Mouse (Mus musculus): ENCODE measurements at regions not wholly inside any gene's neighbourhood (a gene's known extent, or its start where the extent isn't known, plus 50 kb on each side); places are given as distances from the start of the nearest gene placed in this dataset.

DNA sequence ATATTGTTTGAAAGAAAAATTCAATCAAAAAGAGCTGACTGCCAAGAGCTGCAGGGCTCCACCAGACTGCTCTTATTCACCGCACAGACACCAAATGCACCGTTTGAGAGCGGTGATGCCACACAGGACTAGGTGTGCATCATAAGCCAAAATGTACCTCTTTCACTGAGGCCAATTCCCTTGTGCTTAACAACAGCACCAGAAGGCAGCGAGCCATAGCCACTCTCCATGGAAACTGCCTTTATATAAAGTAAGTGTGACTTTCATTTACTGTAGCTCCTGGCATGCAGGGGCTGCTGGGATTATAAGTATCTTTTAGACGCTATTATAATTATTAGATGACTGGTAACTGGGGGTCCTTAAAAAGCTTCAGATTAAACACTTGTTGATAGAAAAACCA is 154.5 kb downstream of the Rap2a start:
- H3K27ac ChIP-seq (replicated peaks in 1 of 2; ENCODE audit: control insufficient read depth in 1 of 2, insufficient read depth in 1 of 2, low read depth in 2 of 2, low read length in 2 of 2) = no peak overlapping the region
- no peaks in the 10 kb centered on the region for H3K27me3 ChIP-seq (ENCODE audit: control insufficient read depth, insufficient read depth, low read length)
- no peaks in the 10 kb centered on the region for H3K36me3 ChIP-seq (ENCODE audit: control insufficient read depth, insufficient read depth, low read length)
- H3K9me3 ChIP-seq (ENCODE audit: control insufficient read depth, low read length) = no peaks in the 10 kb centered on the region
- no peak overlapping the region for H3K4me2 ChIP-seq (ENCODE audit: low read length)
- H3K4me1 ChIP-seq (ENCODE audit: control insufficient read depth in 2 of 2, insufficient read depth in 2 of 2, low read length in 2 of 2) = peaks cover 5 to 7% of the 10 kb centered on the region in 2 experiments; a peak in 3 of 4 replicates
- H3K9ac ChIP-seq (ENCODE audit: low read length) = no peak overlapping the region
- WGBS = 92% methylated on average over 5 of the region's 5 CpGs
- ATAC-seq (ENCODE audit: insufficient number of reproducible peaks, insufficient read depth, low FRiP score, low read depth) = no peak
- no peak overlapping the region for H3K4me3 ChIP-seq (ENCODE audit: control insufficient read depth in 1 of 2, insufficient read depth in 1 of 2, low read depth in 1 of 2, low read length in 2 of 2)

DNA sequence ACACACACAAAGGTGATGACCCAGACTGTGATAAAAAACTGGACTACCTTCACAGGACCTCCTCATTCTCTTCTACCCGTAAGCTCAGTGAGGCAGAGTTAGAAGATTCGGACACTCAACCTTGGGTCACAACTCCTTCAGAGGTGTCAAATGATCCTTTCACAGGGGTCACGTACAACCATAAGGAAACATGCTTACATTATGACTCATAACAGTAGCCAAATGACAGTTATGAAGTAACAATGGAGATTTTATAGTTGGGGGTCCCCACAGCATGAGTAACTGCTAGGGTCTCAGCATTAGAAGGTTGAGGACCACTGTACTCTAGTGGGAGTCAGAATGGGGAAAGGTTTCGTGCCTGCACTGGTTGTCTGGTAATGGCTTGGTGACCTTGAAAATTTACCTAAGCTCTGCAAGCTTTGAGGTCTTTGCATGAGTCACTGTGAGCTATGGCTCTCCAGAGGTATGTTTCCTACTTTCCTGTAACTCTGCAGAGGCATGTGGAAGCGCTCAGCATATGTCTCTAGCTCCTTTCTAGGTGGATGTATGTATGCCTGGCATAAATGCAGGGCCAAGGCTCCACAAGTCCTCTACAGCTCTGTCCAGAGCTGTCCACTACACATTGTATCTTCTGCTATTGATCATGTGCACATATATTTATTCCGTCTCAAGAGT is 158.6 kb downstream of the Rap2a start:
- H3K27me3 ChIP-seq (ENCODE audit: control insufficient read depth, insufficient read depth, low read length) = no peaks in the 10 kb centered on the region
- no peaks in the 10 kb centered on the region for H3K9me3 ChIP-seq (ENCODE audit: control insufficient read depth, low read length)
- H3K36me3 ChIP-seq (ENCODE audit: control insufficient read depth, insufficient read depth, low read length) = no peaks in the 10 kb centered on the region
- no peak overlapping the region for H3K4me3 ChIP-seq (ENCODE audit: control insufficient read depth in 1 of 2, insufficient read depth in 1 of 2, low read depth in 1 of 2, low read length in 2 of 2)
- ATAC-seq (ENCODE audit: insufficient number of reproducible peaks, insufficient read depth, low FRiP score, low read depth) = no peak
- H3K27ac ChIP-seq (replicated peaks in 1 of 2; ENCODE audit: control insufficient read depth in 1 of 2, insufficient read depth in 1 of 2, low read depth in 2 of 2, low read length in 2 of 2) = peak overlapping the region; percentile 73 to 74
- WGBS = 83% methylated on average over 6 of the region's 6 CpGs
- H3K4me1 ChIP-seq (ENCODE audit: control insufficient read depth in 2 of 2, insufficient read depth in 2 of 2, low read length in 2 of 2) = peaks cover 6 to 9% of the 10 kb centered on the region in 2 experiments; a peak in 3 of 4 replicates
- no peak overlapping the region for H3K4me2 ChIP-seq (ENCODE audit: low read length)
- no peak overlapping the region for H3K9ac ChIP-seq (ENCODE audit: low read length)

DNA sequence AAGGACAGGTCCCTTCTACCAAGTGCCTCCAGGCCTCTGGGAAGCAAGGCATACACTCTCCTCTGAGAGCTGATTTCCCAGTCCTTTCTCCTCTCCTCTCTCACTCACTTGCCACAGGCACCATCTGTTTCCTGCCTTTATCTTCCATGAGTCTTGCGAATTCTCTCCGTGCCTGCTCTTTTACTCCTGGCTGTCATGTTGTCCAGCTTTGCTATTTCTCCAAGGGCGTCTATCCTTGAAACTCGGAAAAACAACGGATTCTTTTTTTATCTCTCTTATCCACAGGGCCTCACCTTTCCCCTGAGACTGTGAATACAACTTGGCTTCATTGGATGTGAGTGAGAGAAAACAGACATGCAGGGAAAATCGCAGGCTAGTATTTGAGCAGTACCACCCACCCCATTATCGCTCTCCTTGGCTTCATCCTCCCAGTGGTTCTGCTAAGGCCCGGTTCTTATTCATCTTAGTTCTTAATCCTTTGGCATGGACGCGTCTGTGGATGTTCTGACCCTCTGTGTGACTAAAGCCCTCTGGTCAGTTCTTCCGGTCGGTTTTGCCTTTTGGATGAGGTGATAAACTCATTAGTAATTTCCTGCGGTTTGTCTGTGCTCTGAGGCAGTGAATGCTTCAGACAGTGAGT is 159.4 kb downstream of the Rap2a start:
- Histone ChIP-seq H3K9ac (ENCODE audit: low read length) (no peak overlapping the region), H3K9me3 (ENCODE audit: control insufficient read depth, low read length) (no peaks in the 10 kb centered on the region), H3K27me3 (ENCODE audit: control insufficient read depth, insufficient read depth, low read length) (no peaks in the 10 kb centered on the region), H3K4me1 (ENCODE audit: control insufficient read depth in 2 of 2, insufficient read depth in 2 of 2, low read length in 2 of 2) (peaks cover 6 to 9% of the 10 kb centered on the region in 2 experiments; a peak in 3 of 4 replicates), H3K36me3 (ENCODE audit: control insufficient read depth, insufficient read depth, low read length) (no peaks in the 10 kb centered on the region), H3K27ac (replicated peaks in 1 of 2; ENCODE audit: control insufficient read depth in 1 of 2, insufficient read depth in 1 of 2, low read depth in 2 of 2, low read length in 2 of 2) (peak overlapping the region; percentile 73 to 74), H3K4me2 (ENCODE audit: low read length) (peak overlapping the region; percentile 32), H3K4me3 (ENCODE audit: control insufficient read depth in 1 of 2, insufficient read depth in 1 of 2, low read depth in 1 of 2, low read length in 2 of 2) (no peak overlapping the region)
- peak; percentile 66 for ATAC-seq (ENCODE audit: insufficient number of reproducible peaks, insufficient read depth, low FRiP score, low read depth)
- whole genome bisulfite sequencing = 27% methylated on average over 13 of the region's 13 CpGs

DNA sequence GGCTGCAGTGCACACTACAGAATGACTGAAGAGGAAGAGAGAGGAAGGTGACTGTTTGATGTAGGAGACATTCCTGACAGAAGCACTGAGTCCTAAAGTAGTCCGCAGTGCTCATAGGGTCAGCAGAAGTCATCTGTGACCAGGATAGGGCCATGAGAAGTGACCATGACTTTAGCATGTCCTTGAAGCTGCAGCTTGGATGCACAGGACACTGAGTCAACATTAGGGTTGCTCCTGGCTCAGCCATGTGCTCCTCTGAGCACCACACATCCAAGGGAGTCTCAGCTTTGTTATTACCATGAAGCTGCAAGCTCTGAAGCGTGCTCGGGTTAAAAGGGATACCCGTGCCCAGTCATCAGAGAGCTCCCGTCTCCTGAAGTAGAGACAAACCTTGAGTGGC is 164.3 kb downstream of the Rap2a start:
- no peak overlapping the region for H3K4me2 ChIP-seq (ENCODE audit: low read length)
- no peak overlapping the region for H3K9ac ChIP-seq (ENCODE audit: low read length)
- ATAC-seq (ENCODE audit: insufficient number of reproducible peaks, insufficient read depth, low FRiP score, low read depth) = no peak
- H3K9me3 ChIP-seq (ENCODE audit: control insufficient read depth, low read length) = no peaks in the 10 kb centered on the region
- H3K36me3 ChIP-seq (ENCODE audit: control insufficient read depth, insufficient read depth, low read length) = no peaks in the 10 kb centered on the region
- no peak overlapping the region for H3K4me3 ChIP-seq (ENCODE audit: control insufficient read depth in 1 of 2, insufficient read depth in 1 of 2, low read depth in 1 of 2, low read length in 2 of 2)
- WGBS = 87% methylated on average over 5 of the region's 5 CpGs
- no peak overlapping the region for H3K27ac ChIP-seq (replicated peaks in 1 of 2; ENCODE audit: control insufficient read depth in 1 of 2, insufficient read depth in 1 of 2, low read depth in 2 of 2, low read length in 2 of 2)
- no peaks in the 10 kb centered on the region for H3K27me3 ChIP-seq (ENCODE audit: control insufficient read depth, insufficient read depth, low read length)
- H3K4me1 ChIP-seq (ENCODE audit: control insufficient read depth in 2 of 2, insufficient read depth in 2 of 2, low read length in 2 of 2) = peaks cover 3 to 4% of the 10 kb centered on the region in 2 experiments; a peak in 2 of 4 replicates

DNA sequence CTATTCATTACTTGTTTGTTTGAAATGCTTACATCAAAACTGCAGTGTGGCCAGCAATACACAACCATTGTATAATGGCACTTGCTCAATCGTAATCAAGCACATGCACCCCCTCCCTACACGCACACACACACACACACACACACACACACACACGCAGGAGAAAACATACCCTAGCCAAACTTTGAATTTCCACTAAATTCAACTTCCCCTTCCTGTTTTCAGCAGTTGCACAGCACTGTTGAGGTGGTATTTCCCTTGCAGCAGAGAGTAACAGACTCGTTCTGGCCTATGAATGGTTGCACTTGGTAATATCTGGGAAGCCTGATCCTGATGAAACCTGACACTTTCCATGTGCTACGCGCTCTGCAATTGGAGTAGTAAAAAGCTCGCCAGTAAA is 173.8 kb downstream of the Rap2a start:
- H3K27me3 ChIP-seq (ENCODE audit: control insufficient read depth, insufficient read depth, low read length) = no peaks in the 10 kb centered on the region
- no peaks in the 10 kb centered on the region for H3K36me3 ChIP-seq (ENCODE audit: control insufficient read depth, insufficient read depth, low read length)
- H3K4me3 ChIP-seq (ENCODE audit: control insufficient read depth in 1 of 2, insufficient read depth in 1 of 2, low read depth in 1 of 2, low read length in 2 of 2) = no peak overlapping the region
- no peak overlapping the region for H3K4me2 ChIP-seq (ENCODE audit: low read length)
- ATAC-seq (ENCODE audit: insufficient number of reproducible peaks, insufficient read depth, low FRiP score, low read depth) = no peak
- H3K9ac ChIP-seq (ENCODE audit: low read length) = no peak overlapping the region
- WGBS = 79% methylated on average over 7 of the region's 7 CpGs
- no peaks in the 10 kb centered on the region for H3K9me3 ChIP-seq (ENCODE audit: control insufficient read depth, low read length)
- no peaks in the 10 kb centered on the region; a peak in 1 of 4 replicates for H3K4me1 ChIP-seq (ENCODE audit: control insufficient read depth in 2 of 2, insufficient read depth in 2 of 2, low read length in 2 of 2)
- no peak overlapping the region for H3K27ac ChIP-seq (replicated peaks in 1 of 2; ENCODE audit: control insufficient read depth in 1 of 2, insufficient read depth in 1 of 2, low read depth in 2 of 2, low read length in 2 of 2)

DNA sequence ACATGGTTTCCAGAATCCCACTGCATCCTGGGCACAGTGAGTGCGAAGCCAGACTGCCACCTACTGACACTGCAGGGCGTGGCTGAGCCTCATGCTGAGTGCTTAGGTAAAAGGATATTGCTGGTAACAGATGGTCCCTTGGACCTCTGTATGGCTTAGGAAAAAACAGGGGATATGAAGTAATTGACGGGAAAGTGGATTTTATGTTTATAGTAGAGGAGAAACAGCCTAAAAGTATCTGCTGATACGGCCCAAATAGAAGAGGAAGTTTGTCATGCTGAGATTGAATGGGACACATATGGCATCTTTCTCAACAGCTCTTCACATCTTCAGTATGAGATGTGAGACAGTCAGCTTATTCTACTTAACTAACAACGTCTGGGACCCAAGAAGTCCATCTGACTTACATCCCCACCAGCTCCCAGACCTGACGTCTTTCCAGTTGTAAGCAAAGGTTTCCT is 182.1 kb downstream of the Rap2a start:
- Histone ChIP-seq H3K9me3 (ENCODE audit: control insufficient read depth, low read length) (no peaks in the 10 kb centered on the region), H3K4me1 (ENCODE audit: control insufficient read depth in 2 of 2, insufficient read depth in 2 of 2, low read length in 2 of 2) (peaks cover 0 to 2% of the 10 kb centered on the region in 2 experiments; a peak in 1 of 4 replicates), H3K27me3 (ENCODE audit: control insufficient read depth, insufficient read depth, low read length) (no peaks in the 10 kb centered on the region), H3K27ac (replicated peaks in 1 of 2; ENCODE audit: control insufficient read depth in 1 of 2, insufficient read depth in 1 of 2, low read depth in 2 of 2, low read length in 2 of 2) (no peak overlapping the region), H3K4me2 (ENCODE audit: low read length) (no peak overlapping the region), H3K9ac (ENCODE audit: low read length) (no peak overlapping the region), H3K4me3 (ENCODE audit: control insufficient read depth in 1 of 2, insufficient read depth in 1 of 2, low read depth in 1 of 2, low read length in 2 of 2) (no peak overlapping the region), H3K36me3 (ENCODE audit: control insufficient read depth, insufficient read depth, low read length) (no peaks in the 10 kb centered on the region)
- WGBS = 50% methylated on average over 6 of the region's 6 CpGs
- ATAC-seq (ENCODE audit: insufficient number of reproducible peaks, insufficient read depth, low FRiP score, low read depth) = no peak

DNA sequence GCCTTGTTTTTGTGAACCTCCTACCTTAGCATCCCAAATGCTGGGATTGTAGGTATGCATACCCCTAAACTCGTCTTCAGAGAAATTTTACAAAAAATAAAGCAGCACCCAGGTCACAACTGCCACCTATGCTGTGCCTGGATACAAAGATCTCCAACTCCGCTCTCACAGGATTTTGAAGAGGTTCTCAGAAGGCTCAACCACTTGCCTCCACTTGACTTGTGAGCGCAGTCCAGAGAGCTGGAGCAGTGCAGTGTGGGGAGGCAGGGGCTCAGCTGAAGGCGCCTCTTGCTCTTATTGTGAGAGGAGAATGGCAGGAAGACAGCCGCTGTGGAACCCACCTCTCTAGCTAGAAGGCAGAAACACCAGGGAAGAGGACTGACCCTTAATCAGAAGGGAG is 182.9 kb downstream of the Rap2a start:
- Histone ChIP-seq H3K27ac (replicated peaks in 1 of 2; ENCODE audit: control insufficient read depth in 1 of 2, insufficient read depth in 1 of 2, low read depth in 2 of 2, low read length in 2 of 2) (no peak overlapping the region), H3K36me3 (ENCODE audit: control insufficient read depth, insufficient read depth, low read length) (no peaks in the 10 kb centered on the region)
- WGBS = 53% methylated on average over 5 of the region's 5 CpGs

More for the DNA sequence above, 182.9 kb downstream of the Rap2a start:
- Histone ChIP-seq H3K4me2 (ENCODE audit: low read length) (no peak overlapping the region), H3K4me1 (ENCODE audit: control insufficient read depth in 2 of 2, insufficient read depth in 2 of 2, low read length in 2 of 2) (peaks cover 0 to 2% of the 10 kb centered on the region in 2 experiments; a peak in 1 of 4 replicates), H3K9ac (ENCODE audit: low read length) (no peak overlapping the region), H3K4me3 (ENCODE audit: control insufficient read depth in 1 of 2, insufficient read depth in 1 of 2, low read depth in 1 of 2, low read length in 2 of 2) (no peak overlapping the region), H3K9me3 (ENCODE audit: control insufficient read depth, low read length) (no peaks in the 10 kb centered on the region), H3K27me3 (ENCODE audit: control insufficient read depth, insufficient read depth, low read length) (no peaks in the 10 kb centered on the region)
- ATAC-seq (ENCODE audit: insufficient number of reproducible peaks, insufficient read depth, low FRiP score, low read depth) = no peak
